Mouse (Mus musculus) forelimb bud, embryonic 11.5 days (tissue): Measurements from ENCODE around the gene Cngb1.

Source experiments
- DNase-seq: peaks from one replicate; pipeline ENCODE4 v3.0.0-alpha.2; 2012; ENCODE audit warnings: low read depth, low spot score

The Cngb1 gene

DNA sequence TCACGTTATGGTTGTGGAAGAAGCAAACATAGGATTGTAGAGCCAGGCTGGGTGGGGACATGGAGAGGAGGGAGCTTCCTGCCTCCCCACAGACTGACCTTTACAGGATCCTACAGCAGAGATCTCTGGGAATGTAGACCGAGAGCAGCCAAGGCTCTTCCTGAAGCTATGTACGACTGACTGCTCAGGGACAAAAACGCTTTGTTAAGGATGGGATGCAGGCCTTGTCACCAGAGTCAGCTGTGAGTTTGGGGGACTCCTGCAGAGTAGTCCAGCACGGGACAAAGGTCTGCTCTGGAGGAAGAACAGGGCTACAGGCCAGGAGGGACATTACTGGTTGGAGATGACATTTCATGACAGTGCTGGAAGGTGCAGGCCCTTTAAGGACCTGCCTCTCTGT, 18.3 kb upstream of the Cngb1 start:
- DNase-seq: no peak

DNA sequence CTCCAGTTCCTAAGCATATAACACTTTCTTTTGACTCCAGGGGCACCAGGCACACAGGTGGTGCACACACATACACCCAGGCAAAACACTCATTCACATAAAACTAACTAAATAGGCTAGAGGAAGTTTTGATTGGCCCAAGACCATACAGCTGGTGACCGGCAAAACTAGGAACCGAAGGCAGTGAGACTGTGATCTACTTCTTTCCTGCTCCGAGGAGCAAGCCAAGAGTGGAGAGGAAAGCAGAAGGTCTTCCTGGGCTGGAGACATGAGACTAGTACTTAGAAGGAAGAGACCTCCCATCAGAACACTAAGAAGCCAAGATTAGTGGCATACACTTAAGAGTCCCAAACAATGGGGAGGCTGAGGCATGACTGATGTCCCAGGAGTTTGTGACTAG, 16.8 kb upstream of the Cngb1 start:
- no peak for DNase-seq

DNA sequence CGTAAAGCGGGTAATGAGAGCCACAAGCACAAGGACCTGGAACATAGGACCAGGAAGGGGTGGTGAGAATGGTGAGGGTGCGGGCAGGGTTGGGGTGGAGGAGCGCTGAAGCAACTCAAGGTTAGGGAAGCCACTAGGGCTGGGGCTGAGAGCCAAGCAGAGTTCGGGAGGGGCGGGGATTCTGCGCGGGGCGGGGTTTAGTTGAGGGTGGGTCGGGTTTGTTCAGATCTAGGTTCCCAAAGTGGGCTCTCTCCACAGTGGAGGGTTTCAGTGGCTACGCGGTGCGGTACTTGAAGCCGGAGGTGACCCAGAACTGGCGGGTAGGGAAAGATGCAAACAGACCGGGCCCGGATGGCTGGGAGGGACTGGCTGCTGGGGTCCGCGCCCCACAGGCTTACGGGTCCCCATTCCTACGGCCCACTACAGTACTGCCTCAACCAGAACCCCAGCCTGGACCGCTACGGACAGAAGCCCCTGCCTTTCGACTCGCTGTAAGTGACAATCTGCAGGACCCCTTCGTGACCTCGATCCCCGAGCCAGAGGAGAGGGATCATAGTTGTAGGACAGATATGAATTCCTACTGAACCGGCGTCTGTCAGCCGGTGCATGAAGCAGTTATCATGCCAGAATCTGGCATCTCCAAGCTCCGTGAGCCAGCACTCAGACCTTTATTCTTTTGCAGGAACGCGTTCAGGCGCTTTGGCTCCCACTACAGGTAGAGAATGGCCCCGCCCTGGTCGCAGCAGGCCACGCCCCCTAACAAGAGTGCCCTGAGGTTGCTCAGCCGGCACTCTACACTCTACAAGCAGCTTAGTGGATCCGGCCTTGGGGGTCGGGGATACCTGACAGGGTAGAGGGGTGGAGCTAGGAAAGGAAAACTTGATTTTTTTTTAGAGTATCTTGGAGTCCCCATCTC, 14.1 kb upstream of the Cngb1 start:
- peak; percentile 53 for DNase-seq

DNA sequence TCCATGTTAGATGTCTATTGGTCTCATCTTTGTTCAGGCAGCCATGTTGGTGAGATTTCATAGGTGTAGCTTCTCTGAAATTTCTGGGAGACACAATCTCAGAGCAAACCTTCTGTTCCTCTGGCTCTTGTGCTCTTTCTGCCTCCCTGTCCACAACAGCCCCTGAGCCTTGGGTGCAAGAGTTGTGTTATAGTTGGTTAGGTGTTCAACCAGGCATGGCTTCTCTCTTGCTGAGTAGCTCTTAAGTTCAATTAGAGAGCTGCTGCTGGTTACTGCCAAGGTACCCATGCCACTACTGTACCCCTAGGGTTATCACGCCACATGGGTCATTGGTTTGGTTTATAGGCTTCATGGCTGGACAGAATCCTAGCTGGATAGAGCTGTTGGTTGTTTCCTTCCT, 9.0 kb upstream of the Cngb1 start:
- no peak for DNase-seq

DNA sequence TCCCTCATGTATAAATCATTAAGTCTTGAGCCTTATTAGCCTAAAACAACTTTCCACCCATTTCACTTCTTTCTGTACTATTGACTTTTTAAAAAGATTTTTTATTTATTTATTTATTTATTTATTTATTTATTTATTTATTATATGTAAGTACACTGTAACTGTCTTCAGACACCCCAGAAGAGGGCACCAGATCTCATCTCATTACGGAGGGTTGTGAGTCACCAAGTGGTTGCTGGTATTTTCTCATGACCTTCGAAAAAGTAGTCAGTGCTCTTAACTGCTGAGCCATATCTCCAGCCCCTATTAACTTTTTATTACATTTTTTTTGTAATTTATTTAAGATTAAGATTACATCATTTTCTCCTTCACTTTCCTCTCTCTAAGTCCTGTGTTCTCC, 8.3 kb upstream of the Cngb1 start:
- no peak for DNase-seq

DNA sequence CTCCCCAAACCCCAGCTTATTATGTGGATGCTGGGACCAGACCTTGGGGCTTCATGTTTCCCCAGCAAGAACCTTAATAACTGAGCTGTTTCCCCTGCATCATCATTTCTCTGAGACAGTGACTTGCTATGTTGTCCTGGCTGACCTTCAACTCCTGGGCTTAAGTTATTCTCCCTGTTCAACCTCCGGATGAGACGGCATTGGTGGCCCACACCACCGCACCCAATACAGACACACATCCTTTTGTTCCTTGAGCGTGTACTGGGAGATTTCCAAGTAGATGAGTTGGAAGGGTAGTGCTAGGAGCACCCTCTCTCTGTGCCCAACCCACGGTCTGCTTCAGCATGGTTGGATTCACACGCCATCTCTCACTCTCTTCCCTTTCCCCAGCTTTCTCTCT, 7.5 kb upstream of the Cngb1 start:
- DNase-seq: no peak

DNA sequence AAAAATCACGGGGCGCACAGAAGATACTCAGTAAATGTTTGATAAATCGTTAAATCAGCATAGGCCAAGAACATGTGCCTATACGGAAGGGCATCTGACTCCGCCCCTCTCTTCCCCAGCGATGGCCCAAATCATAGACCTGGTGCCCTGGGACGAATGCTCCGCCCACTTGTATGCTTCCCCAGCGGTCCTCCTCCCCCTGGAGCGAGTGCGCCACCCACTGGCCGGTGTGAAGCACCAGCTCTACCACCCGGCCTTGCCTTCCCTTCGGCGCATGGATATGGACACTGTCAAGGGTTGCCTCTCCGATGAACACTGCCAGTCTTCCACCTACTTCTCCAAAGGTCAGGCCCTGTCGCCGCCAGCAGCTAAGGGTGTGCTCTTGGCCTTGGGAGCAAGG, 6.5 kb upstream of the Cngb1 start:
- DNase-seq: no peak

DNA sequence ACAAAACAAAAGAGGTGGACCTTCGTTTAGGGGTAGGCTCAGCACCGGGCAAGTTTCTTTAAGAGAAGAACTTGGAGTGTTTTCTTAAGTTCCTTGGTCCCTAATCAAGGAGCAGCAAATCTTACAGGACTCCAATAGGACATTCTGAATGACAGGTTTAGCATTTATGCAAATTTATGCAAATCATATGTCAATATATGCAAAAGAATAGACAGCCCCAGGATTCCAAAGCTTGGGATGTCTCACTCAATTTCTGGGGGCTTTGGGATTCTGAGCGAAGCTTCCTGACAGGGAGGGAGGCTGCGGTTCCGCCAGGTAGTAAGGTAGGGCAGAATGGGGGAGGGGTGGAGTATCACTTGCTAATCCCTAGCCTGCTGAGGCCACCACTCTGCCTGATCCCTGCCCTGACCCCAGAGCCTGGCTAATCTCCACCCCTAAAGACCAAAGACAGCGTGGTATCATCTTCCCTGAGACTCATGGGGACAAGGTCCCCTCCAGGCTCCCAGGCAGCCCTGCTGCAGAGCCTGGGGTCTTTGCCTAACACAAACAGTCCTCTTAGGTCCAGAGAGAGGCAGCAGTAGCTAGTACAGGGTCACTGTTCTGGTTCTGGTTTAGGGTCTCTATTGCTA, 4.1 kb upstream of the Cngb1 start, which contains the start of gene Tepp:
Gene Tepp, plus strand, starts transcription at position 225 of the 629 bp plus-strand sequence.
- DNase-seq: no peak

DNA sequence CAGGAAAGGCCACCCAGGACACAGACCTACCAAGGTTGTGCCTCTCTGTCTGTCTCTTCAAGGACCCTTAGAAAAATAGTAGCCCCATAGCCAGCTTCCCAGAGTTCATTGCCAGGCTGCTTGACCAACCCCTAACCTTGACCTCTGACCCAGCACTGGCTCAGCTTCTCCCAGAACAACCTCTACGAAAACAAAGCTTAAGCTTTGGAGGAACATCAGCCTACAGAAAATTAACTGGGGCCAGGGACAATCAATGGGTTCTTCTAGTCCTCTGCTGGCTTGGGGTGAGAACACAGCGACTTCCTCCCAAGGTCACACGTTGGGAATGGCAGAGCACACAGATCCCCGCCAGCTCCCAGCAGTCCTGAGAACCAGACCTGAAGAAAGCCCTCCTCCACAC, 859 bp downstream of the Cngb1 start:
- no peak for DNase-seq

DNA sequence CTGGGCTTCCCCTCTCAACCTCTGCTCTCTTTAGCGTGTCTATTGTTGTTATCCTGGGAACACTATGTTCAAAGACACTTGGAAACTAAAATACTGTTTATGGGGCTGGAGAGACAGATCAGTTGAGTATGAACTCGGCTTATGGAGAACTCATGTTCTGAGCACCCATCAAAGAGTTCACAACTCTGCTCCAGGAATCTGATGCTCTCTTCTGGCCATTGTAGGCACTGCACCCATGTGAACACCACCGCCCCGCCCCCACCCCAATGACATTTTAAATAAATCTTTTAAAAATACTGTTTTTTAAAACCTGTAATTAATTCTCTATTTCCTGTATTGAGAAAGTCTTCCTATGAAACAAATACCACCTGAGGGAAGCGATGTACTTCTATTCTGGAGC, 4.0 kb downstream of the Cngb1 start:
- peak; percentile 38 for DNase-seq

DNA sequence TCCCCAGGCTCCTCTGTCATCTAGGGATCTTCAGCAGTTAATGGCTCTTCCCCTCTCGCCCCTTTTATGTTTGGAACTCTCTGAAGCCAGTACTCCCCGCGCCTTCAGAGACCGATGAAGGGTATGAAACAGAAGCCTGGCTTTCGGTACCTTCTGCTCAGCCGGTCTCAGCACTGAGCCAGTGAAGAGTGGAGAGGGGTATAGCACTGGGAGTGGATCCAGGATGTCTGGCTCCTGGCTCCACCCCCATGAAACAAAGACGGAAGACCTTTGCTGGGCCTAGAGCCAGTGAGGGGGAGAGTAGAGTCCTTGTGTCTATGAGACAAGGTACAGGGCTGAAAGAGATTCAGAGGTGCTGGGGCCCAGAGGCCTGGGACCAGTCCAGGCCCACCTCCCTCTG, 12.5 kb downstream of the Cngb1 start:
- no peak for DNase-seq

DNA sequence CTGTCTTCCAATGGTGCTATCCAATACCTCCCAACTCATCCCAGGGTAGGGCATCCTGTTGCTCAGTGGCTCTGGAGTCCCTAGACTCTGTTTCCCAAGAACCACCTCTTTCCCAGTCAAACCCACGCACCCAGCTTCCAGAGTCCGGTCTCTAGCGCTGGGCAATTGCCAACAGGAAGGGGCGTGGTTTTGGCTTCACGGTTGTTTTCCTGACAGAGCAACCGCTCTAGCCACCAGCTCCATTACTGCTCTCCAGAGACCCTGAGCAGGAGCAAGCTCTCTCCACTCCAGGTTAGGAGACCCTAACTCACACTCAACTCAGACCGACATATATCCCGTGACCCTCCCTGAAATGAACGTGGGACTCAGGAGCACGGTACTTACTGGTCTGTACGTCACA, 13.2 kb downstream of the Cngb1 start:
- DNase-seq: no peak

DNA sequence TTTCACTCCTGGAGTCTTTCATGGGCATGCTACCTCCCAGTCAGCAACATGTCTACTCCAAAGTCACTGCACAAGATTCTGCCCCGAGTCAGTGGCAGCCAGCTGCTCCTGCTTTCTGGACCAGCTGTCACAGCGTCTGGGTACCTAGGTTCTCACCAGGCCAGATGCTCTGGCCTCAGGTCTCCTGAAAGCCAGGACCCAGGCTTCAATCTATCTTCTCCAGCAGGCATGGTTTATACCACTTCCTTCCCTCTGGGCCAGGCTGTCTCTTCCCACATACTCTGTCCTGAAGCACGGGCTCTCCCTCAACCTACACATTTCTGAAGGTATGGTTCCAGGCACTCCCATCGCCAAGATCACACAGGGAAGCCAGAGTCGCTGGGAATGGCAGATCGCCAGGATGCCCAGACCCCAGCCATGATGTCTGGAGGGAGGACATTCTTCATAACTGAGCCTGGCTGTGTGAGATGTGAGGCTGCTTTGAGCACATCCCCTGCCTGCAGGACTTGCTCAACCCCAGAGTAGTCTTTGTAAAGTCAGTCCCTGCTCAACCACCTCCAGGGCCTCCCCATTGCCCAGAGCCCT, 17.2 kb downstream of the Cngb1 start:
- no peak for DNase-seq

DNA sequence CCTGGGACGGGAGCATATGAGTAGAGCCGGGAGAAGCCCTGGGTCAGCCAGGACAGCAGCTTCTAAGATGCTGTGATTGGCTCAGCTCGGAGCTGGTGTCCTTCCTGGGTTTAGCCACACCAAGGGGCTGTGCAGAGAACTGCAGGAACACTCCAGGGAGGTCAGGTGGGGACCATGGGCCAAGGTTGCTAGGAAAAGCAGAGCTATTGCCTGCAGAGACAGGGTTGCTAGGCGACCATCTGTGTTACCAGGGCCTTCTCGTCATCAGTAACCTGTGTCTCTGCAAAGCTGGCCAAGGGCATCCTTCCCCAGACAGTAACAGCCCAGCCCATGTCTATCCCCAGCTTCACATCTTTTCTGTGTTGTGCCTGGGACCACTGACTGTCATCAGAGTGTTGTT, 24.9 kb downstream of the Cngb1 start:
- no peak for DNase-seq

DNA sequence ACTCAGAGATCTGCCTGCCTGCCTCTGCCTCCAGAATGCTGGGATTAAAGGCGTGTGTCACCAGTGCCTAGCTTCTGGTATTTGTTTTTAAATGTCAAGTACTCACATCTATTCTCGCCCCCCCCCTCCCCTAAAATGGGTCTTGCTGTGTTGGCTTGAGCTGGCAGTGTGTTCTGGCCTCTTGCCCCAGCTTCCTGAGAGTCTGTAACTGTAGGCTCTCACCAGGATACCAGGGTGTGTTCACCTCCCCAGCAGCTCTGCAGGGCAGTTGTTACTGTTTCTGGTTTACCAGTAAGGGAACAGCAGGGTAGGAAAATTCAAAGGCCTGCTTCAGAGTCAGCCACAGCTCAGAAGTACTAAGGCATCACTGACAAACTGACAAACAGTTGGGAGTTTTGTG, 33.5 kb downstream of the Cngb1 start:
- no peak for DNase-seq

DNA sequence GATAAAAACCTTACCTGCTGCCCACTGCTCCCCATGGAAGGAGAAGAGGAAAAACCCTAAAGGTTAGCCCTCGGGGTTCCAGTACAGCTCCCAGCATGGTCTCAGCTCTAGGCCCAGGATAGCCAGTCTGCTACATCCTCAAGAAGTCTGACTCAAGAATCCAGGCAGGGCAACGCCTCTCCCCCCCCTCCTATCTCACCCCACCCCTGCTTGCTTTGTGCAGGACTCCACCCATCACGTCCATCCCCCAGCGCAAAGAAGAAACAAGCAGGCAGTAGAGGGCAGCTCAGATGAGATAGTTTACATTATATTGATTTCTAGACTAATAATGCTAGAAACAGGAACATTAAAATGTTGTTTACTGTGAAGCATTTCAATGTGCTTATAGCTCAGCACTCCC, 34.5 kb downstream of the Cngb1 start:
- DNase-seq: no peak

DNA sequence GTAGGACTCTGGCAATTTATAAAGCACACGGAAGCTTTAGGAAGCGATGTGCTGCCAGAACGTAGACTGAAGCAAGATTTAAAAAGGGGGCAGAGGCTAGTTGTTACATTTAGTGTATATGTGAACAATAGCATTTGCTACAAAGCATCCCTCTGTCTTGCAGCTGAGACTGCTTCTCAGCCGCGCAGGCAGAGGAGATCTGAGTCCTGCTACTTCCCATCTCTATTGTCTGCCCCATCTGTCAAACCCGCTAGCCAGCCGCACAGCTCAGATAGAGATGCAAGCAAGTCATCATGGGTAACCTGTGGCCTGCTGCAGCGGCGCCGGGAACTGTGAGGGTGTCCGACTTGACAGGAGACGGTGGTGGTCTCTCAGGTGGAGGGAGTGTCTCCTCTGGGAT, 35.9 kb downstream of the Cngb1 start:
- DNase-seq: no peak

DNA sequence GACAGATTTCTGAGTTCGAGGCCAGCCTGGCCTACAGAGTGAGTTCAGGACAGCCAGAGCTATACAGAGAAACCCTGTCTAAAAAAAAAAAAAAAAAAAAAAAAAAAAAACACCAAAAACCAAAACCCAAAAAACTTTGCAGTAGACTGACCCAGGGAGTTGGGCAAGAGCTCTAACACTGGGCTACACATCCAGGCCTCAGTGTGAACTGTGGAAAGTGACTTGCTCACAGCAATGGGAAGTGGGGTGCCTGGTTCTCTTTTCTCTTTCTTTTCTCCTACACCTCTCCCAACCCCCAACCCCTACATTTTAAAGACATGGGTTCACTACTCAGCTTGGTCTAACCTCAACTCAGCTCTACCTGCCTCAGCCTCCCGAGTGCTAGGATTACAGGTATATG, 44.2 kb downstream of the Cngb1 start:
- DNase-seq: no peak

DNA sequence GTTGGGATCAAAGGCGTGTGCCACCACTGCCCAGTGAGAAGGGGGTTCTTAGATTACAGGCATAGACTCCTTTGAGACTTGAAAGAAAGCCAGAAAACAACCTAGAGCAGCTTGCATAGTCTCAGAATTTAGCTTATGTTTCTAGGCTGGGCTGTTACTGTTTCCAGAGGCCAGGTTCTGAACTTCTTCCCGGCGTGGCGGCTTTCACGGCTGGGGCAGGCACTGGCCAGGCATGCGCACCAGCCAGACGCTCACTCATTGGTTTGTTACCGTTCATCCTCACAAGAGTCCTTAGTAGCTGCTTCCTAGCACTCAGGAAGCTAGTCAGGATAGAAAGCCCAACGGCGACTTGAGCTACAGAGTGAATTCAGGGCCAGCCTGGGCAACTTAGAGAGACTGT, 50.8 kb downstream of the Cngb1 start:
- DNase-seq: no peak

DNA sequence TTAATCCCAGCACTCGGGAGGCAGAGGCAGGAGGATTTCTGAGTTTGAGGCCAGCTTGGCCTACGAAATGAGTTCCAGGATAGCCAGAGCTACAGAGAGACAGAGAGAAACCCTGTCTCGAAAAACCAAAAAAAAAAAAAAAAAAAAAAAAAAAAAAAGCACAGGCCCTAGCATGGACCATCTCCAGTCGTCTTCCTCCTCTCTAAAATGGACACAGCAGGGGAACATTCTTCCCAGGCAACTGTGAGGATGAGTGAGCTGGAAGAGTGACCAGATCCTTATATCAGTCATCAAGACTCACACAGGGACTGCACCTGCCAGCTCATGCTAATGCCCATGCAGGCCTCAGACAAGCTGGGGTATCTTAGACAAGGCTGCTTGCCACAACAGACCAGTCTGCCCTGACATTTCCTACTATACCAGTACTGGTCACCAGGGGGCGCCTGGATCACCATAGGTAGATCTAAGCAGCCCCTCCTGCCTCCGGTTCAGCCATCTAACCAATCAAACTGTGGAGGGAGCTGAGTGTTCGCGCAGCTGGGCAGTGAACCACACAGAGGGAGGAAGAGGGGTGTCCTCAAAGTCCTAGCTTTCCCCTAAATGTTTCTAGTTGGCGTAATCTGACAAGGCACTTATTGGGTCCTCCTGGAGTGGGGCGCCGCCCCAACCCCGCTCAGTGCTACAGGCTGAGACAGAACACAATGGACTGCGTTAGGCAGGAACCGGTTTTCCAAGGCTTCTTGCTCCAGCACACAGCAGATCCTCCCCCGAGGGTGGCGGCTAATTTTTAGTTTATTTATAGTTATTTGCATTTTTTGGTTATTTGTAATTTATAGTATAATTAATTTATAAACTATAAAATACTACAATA, 51.6 kb downstream of the Cngb1 start:
- peak; percentile 96 for DNase-seq

DNA sequence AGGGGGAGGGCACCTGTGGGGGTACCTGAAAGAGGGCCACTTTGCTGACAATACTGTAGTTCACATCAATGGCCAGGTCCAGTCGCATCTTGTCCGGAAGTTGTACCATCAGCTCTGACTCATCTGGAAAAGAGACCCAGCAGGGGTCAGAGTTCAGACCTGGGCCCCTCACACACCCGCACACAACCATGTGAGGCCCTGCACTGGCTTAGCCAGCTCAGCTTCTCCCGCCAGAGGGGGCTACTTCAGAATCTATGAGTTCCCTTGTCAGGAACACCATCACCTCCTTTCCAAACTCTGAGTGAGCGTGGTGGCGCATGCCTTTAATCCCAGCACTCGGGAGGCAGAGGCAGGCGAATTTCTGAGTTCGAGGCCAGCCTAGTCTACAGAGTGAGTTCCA, 54.3 kb downstream of the Cngb1 start:
- DNase-seq: no peak

DNA sequence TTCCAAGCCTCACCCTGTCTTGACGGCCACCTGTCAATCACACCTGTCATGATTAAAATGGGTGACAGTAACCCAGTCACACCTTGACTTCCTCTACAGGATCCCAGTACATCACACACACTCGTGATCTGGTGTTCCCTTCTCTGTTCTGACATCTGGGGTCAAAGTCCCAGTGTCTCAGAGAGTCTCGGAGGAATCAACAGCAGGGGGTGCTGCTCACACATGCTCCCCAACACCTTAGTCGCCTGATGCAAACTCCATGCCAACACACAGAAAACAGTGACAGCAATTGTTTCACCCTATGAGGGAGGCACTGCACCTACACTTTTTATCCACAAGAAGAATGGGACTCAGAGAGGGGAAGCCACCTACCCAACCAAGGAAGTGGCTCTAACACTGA, 56.5 kb downstream of the Cngb1 start:
- no peak for DNase-seq
